Mouse (Mus musculus) cerebellum, adult 18-20 months (tissue): ENCODE measurements around the gene Polq.

Experiments
- DNase-seq, 2 experiments: peaks; one replicate each; pipeline ENCODE4 v3.0.0; 2021

Gene Polq

DNA sequence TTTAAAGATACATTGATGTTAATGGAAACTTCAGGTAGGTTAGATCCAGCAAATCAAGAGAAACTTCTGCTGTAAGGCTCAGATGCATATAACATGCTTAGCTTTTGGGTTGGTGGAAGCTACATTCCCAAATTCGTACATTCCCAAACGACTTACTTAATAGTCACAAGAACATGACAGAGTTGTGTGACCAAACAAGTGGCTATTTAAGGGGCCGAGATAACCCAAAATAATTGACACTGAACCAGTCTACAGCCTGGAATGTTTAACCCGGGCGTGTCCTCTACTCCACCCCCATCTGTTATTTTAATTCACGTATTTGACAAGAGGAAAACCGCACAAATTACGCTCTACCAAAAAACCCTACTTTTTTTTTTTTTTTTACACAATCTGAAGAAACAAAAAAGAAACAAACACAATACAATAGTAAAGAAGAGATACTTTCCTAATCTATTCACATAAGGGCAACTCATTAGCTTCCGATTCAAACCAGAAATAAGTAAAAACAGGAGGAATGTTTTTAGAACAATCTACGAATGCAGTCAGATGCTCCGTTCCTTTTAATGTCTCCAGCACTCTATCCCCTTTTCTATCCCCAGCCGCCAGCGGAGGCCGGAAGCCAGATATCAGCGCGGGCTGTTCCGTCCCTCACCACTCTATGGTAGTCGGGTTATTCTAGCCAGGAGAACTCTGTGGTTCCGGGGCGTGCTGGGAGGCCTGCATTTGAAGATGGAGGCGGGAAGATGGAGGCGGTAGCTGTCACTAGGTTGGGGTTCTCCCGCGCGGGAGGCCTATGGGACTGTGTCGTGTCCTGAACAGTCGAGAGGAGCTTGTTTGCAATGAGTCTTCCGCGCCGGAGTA is at the start of gene Polq:
Gene Polq (plus strand): TSS at position 726 of the 861 bp plus-strand sequence.
- DNase-seq, result peak; percentile 92 to 93

DNA sequence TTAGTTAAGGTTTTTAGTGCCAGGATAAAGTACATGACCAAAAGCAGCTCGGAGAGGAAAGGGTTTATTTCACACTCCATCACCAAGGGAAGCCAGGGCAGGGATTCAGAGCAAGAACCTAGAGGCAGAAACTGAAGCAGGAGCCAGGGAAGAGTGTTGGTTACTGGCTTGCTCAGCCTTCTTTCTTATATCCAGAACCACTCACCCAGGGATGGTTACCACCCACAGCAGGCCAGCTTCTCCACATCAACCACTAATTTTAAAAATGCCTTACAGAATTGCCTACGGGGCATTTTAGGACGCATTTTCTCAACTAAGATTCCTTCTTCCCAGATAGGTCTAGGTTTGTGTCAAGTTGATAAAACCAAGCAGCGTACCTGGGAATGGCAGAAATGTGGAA is 48.2 kb upstream of the Polq start:
- DNase-seq, result no peak

DNA sequence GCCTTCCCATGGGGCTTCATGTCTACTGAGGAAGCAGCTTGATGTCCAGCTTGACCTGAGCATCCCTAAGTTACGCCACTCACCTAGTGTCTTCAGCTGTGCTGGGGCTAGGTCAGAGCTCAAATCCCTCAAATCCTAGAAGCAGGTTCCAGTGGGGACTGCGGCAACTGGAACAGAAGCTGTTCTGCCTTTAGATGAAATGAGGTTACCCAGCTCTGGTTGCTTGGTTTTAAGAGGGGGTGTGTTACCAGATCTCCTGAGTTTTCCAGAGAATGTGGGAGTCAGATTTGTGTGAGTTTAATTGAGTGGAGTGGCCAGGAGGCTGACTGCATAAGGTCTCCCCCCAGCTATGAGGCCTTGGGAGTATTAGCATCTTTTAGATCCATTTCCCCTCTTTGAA is 32.5 kb upstream of the Polq start:
- DNase-seq, result no peak

DNA sequence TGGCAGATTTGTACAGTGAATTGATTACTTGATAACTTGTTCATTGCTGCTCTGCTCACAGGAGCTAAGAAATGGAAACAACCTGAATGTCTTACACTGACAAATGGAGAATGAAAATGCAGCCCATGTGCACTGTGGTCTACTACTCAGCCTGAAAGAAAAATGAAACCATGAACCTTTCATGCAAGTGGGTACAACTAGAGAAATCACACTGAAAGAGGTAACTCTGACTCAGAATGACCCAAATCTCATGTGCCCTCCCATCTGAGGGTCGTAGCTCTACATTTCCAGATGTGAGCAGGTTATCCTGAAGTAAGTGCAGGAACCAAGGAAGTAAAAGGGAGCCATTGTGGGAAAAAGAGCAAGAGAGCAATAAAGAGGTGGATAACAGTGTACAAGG is 27.8 kb upstream of the Polq start:
- no peak for DNase-seq

DNA sequence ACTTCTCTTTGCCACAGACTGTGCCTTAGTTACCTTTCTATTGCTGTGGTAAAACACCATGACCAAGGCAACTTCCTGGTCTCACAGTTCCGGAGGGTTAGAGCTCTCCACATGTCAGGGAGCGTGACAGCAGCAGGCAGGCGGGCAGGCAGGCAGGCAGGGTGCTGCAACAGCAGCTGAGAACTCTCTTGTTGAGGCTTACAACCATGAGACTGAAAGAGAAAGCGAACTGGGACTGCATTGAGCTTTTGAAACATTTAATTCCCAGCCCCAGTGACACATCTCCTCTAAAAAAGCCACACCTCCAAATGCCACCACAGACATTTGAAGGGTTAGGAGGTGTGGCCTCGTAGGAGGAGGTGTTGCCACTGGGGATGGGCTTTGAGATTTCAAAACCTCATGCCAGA is 25.9 kb upstream of the Polq start:
- no peak for DNase-seq

DNA sequence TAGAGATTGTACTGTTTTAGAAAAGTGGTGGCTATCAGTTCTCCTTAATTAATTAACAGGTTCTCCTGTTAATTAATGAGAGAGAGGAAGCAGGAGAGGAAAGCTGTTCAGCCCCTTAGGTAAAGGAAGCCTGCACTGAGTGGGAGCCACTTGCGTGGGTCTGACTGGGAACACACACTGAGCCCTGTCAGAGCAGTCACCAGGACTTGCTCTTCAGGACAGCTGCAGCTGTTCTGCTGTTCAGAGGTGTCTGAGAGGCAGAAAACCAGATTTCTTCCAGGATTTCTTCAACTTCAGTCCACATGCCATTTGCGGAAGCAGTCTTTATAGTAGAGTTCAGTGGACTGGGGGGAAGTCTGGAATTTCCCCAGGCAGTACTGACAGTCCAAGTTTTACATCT is 24.2 kb upstream of the Polq start:
- no peak for DNase-seq

DNA sequence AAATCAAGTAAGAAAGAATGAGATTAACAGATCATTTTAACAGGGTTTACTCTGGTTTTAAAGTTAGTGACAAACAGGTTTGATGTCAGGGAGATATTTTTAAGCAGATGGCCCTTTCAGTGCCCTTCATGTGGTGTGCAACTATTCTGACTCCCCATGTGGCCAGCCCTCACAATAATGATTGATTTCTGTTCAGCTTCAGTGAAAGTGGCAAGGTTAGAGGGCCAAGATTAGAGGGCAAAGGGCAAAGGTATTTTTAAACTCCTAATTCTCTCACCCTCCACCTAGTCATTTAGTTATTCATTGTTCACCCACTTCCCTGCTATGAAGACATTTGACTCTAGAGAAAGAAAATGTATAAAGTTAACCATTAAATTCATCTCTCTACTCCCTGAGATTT is 23.5 kb upstream of the Polq start:
- no peak for DNase-seq

GRCm38 (mm10) chr16:36989493-36989892 is 22.1 kb upstream of the Polq start:
- DNase-seq, result no peak

DNA sequence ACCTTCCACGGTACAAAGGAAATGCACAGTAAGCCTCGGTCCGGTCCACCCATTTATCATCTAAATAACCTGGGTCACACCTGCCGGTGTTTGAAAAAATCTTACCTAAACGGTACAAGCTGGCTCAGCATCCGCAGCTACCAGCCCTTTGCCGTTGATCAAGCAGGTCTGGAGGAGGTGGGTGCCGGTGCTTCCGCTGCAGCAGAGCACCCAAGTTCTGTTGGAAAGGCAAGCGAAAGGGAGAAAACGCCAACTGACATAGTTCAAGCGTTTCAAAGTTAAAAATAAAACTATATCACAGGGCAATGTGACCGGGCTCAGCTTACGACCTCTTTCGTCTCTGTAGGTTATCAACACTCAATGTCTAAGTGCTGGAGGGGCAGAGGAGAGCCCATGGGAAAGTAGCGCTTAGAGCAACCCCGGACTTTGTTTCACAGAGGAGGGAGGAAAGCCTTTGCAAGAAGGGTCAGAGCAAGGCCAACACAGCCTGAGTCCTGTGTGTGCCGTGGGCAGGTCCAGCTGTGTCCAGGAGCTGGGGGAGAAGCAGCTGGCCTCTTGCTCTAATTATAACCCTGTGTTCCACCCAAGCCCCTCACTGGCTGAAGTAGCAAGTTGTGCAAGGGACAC is 21.5 kb upstream of the Polq start, which contains the start of gene Fbxo40:
Gene Fbxo40 (minus strand): TSS at position 469 of the 627 bp plus-strand sequence.
- DNase-seq, result no peak

GRCm38 (mm10) chr16:36997650-36998049 is 13.9 kb upstream of the Polq start:
- no peak for DNase-seq

DNA sequence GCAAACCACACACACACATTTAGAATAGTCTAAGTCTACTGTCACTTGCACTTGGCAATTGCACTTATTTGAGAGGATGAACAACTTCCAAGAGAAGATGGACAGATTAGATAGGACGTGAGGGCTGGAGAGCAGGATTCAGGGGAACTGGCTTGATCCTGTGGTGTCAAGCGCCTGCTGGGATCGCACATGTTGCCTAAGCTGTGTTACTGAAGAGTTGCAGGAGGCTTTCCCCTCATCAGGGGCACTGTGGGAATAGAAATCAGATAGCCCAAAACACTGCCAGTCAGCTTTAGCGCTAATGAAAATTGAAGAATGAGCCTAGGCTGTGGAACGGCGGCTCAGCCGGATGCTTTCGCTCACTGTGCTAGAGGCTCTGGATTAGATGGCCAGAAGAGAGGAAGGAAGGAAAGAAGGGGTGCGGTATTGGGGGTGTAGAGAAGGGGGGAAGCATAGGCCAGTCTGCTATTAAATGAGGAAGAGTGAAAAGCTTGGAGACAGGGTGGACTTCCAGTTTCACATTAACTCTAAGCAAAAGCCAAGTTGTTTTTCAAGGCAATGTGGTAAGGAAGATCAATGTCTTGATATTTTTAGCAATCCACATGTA is 12.1 kb upstream of the Polq start:
- peak; percentile 64 to 79 for DNase-seq

GRCm38 (mm10) chr16:37009262-37009661 is 2.3 kb upstream of the Polq start:
- no peak for DNase-seq

GRCm38 (mm10) chr16:37010370-37010769 is 1.2 kb upstream of the Polq start:
- DNase-seq, result peak; percentile 20 to 50

DNA sequence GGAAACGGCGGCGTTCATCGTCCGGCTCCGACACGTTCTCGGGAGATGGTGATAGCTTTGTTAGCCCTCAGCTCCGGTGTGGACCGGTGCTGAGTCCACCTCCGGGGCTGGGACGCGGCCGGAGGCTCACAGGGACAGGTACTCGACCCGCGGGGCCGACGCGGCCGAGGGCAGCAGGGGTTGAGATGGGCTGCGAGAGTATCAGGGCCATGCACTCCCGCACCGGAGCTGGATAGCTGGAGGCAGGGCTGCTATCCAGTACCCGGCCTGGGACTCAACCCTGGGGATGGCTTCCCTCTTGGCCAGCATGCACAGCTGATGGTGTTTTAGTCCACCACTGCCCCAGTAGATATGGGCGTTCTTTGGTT is 320 bp downstream of the Polq start:
- no peak for DNase-seq

GRCm38 (mm10) chr16:37012336-37012735 is 750 bp downstream of the Polq start:
- DNase-seq, result no peak

- no peak for DNase-seq
Measured at GRCm38 (mm10) chr16:37027581-37027980, 16.0 kb downstream of the Polq start.

- no peak for DNase-seq
Measured at GRCm38 (mm10) chr16:37031996-37032395, 20.4 kb downstream of the Polq start.

- no peak for DNase-seq
Measured at GRCm38 (mm10) chr16:37034751-37035150, 23.2 kb downstream of the Polq start.

DNA sequence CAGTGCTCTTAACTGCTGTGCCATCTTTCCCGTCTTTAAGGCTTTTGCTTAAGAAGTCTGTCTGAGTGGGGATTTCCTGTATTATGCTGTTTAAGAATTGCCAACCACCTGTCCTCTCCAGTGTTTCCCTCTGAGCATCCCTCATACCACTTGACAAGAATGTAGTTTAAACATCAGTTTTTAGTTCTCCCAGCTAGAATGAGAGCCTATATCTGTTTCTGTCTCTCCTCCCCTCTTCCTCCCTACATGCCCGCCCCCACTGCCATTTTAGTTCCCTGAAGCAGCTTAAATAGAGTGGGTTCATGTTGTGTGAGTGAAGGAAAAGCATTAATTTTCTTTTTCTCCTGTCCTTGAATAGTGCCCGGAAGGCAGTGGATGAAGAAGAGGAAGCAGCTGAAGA is 48.0 kb downstream of the Polq start:
- no peak for DNase-seq

- peak in 1 of 2 experiments; percentile 3 for DNase-seq
Measured at GRCm38 (mm10) chr16:37061261-37061660, 49.7 kb downstream of the Polq start.

DNA sequence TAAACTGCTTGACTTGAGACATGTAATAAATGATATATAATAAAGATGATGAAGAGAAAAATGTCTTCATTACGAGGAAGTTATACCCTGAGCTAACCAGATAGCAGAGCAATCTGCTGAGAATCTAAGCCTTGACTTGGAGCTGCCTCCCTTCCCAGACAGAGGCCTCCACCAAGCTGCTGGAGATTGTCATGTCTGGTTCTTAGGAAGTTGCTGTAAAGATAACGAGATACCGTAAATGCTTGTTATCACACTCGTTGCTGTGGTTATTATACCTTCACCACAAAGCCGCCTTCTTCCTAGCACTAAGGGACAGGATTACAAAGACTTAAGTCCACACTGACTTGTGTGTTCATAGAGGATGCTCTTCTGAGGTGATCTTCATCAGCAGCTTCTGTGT is 60.8 kb downstream of the Polq start:
- no peak for DNase-seq

DNA sequence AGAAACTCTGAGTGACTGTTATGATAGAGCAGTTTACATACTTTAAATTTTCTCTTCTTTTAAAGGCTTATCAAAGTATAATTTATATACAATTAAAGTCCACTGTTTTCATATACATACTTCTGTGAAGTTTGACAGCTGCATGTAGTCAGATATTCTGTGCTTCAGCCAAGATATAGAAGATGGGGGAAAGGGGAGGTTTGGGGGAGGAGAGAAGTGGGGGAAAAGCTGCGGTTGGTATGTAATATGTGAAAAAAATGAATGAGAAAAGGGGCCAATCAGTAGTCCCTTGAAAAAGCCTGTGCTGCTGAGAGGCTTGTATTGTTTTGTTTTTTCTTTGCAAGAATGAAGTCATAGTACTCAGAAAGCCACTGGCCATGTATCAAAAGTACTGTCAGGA is 78.1 kb downstream of the Polq start:
- no peak for DNase-seq

- no peak for DNase-seq
Measured at GRCm38 (mm10) chr16:37094169-37094833, 82.7 kb downstream of the Polq start.
